Mouse (Mus musculus): ENCODE measurements around the gene Sectm1a. TPM values are rescaled to one million over a fixed set of nuclear protein-coding genes. Genes with fewer than 3 reads are reported as not detected.

Sectm1a gene
- polyA plus RNA-seq, 1 experiment, result not detected

- TF ChIP-seq GATA1 (IDR thresholded peaks at IDR 0.05; ENCODE audit: low read length) (no peak), TAL1 (IDR thresholded peaks at IDR 0.05; ENCODE audit: low read length) (no peak)
- no peak overlapping the region for H3K4me3 ChIP-seq (replicated peaks)
- H3K36me3 ChIP-seq (ENCODE audit: control insufficient read depth), result no peaks in the 10 kb centered on the region
- H3K4me1 ChIP-seq (ENCODE audit: control insufficient read depth), result peaks cover 4% of the 10 kb centered on the region; the same call in 1 of the 2 replicates
- peaks cover 10% of the 10 kb centered on the region for H3K27me3 ChIP-seq (ENCODE audit: control insufficient read depth)
- H3K9me3 ChIP-seq (ENCODE audit: control insufficient read depth, low read length), result no peaks in the 10 kb centered on the region
These were observed 63.3 kb downstream of the Sectm1a start for GRCm38 (mm10) chr11:121017703-121018102.

Other genes with a start within 250 kb of the Sectm1a start
- gene Ccdc57, start 148.3 kb downstream of the Sectm1a start, polyA plus RNA-seq (2012), result 0.23 and 0.39 TPM in 2 replicates
- 7.3 and 8.2 TPM in 2 replicates for gene Slc16a3, start 132.7 kb downstream of the Sectm1a start, polyA plus RNA-seq (2012)
- 10.5 and 11.4 TPM in 2 replicates for gene Csnk1d, start 89.9 kb downstream of the Sectm1a start, polyA plus RNA-seq (2012)
- not detected in 2 replicates for gene Cd7, start 41.8 kb downstream of the Sectm1a start, polyA plus RNA-seq (2012)
- not detected in 2 replicates for gene Sectm1b, start 17.7 kb downstream of the Sectm1a start, polyA plus RNA-seq (2012)
- not detected in 2 replicates for gene Tex19.2, start 37.5 kb upstream of the Sectm1a start, polyA plus RNA-seq (2012)
- not detected in 2 replicates for gene Tex19.1, start 64.9 kb upstream of the Sectm1a start, polyA plus RNA-seq (2012)
- 0.03 TPM in 1 of 2 replicates, not detected in the other for gene Uts2r, start 79.1 kb upstream of the Sectm1a start, polyA plus RNA-seq (2012)
- 0.50 and 0.58 TPM in 2 replicates for gene Hexdc, start 123.2 kb upstream of the Sectm1a start, polyA plus RNA-seq (2012)
- 1.2 and 1.4 TPM in 2 replicates for gene Ogfod3, start 123.5 kb upstream of the Sectm1a start, polyA plus RNA-seq (2012)
- gene Cybc1, start 148.1 kb upstream of the Sectm1a start, polyA plus RNA-seq (2012), result 0.68 and 1.4 TPM in 2 replicates
- 5.0 and 6.6 TPM in 2 replicates for gene Narf, start 156.0 kb upstream of the Sectm1a start, polyA plus RNA-seq (2012)
- 1.4 and 2.0 TPM in 2 replicates for gene Foxk2, start 178.8 kb upstream of the Sectm1a start, polyA plus RNA-seq (2012)

All from erythroblast, embryonic 14.5 days (primary cell).